Mouse (Mus musculus): Measurements from ENCODE around the gene Rfpl4.
A peak's percentile ranks its signal among the peaks of the same experiment; 100 is the strongest.
"Not testable (repeated sequence)": the region's sequence is repeated elsewhere in the genome, so short reads cannot be mapped to it uniquely, and the experiment has no call there.

Gene Rfpl4

GRCm38 (mm10) chr7:5080010-5080751, 36.6 kb downstream of the Rfpl4 start, which contains the start of gene Epn1:
Gene Epn1, plus strand, starts transcription at chr7:5080235.
- DNase-seq, result peak; percentile 98

- not testable (repeated sequence) for DNase-seq
These were observed 37.3 kb downstream of the Rfpl4 start for GRCm38 (mm10) chr7:5079365-5080009.

DNA sequence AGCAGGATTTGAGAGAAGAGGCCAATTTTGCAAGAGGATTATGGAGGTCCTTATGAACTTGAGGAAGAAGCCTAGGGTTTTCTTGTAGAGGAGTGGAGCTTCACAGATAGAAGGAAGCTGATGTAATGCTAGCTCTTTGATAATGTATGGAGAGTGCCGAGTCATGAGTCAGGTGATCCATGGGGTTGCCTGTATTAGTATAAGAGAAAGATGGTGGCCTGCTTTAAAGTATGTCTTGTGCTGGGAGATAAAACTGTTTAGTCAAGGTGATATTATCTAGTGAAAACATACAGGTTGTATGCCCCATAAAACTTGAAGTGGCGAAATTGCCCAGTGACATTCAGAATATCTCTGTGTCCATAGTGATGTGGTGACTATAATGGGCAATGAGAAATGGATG, 39.8 kb downstream of the Rfpl4 start:
- no peak for DNase-seq

DNA sequence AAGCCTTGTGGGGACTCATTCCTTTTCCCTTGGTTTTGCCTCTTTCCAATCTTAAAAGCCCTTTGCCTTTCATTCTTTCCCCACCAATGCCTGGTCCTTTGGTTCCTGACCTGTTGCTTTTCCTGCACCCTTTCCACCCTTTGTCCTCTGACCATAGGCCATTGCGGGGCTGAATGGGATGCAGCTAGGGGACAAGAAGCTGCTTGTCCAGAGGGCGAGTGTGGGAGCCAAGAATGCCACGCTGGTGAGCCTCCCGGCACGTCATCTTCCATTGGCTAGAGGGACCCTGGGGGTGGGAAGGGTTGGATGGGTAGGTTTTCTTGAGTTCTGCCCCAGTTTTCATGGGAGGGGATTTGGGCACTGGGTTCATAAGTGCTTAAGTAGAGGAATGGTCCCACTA, 41.8 kb downstream of the Rfpl4 start:
- no peak for DNase-seq

DNA sequence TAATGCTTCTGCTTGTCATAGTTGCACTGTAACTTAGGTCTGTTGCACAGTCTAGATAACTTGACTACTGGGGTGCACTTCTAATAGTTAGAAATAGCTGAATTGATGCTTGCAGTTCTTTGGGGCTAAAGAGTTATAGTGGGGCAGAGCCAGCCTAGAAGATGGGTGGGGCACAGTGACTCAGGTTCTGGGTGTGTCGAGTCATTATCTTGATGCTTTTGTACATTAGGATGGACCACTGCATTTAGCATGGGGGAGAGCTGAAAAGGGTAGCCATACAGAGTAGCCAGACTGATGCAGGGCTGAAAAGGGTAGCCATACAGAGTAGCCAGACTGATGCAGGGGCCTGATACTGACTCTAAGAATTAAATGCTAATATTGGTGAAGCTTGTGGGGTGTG, 43.2 kb downstream of the Rfpl4 start:
- no peak for DNase-seq

GRCm38 (mm10) chr7:5064886-5065285, 51.9 kb downstream of the Rfpl4 start:
- DNase-seq, result no peak

DNA sequence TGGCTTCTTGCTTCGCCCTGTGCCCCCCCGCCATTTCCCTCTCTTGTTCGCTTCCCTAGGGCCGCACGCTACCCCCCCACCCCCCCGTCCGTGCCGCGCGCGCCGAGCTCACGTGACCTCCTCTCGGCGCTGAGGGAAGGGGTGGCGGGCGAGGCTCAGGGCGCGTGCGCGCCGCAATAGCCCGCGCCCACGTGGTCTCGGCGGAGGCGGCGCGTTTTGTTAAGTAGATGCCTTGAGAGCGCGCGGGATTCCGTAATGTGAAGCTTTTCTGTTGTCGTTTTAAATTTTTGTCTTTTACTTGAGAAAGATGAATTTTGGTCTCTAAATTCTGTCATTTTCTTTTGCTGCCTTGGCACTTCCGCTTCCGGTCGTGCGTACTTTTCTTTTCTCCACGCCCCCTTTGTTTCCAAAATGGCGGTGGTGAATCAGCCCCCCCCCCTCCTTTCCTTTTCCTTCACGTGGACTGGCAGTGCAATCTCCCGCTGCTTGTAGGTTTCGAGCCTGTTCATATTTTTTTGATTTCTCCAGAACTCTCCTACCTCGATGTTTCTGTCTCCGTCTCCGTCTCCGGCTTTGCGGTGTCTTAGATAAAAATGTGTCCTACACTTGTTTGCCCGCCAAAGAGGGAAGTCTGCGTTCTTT, 54.3 kb downstream of the Rfpl4 start:
- DNase-seq, result peak in 1 of 2 experiments; percentile 74

- DNase-seq, result peak; percentile 97 to 99
These were observed 54.9 kb downstream of the Rfpl4 start, which contains the start of gene U2af2 for GRCm38 (mm10) chr7:5061774-5062359. Gene U2af2, plus strand, starts transcription at chr7:5062143.

DNA sequence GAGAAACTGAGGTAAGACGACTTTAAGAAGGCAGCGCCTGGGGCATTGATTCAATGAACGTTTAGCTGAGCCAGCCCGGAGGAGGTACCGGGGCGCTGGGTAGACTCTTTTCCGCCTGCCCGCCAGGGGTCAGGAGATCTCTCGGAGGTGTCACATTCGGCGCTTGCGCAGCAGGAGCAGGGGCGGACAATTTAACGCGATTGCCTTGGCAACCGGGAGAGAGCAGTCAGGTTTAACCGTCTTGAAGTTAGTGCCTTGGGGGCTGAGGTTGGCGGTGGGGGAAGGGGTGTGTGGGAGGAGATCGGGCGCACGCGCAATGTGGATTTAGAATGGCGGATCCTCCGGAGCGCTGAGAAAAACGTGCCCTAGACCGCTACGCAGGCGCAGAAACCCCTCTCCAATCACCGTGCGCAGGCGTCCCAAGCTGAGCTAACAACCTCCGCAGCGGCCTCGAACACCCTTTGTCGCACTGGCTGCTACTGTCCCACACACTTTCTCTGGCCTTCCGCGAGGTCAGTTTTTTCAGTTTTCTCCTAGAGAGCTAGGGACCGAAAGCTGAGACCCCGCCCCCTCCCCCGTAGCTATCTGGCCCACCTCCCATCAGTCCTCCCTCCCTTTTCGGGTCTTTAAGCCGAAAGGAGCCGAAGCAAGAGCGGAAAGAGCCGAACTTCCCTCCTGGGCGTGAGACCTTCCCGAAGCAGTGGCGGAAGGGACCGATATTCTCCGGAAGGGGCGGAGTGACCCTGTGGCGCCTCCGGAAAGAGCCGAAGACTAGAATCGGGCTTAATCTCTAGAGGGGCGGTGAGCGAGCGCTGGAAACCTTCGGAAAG, 55.6 kb downstream of the Rfpl4 start:
- DNase-seq, result peak; percentile 100

GRCm38 (mm10) chr7:5060239-5060731, 56.5 kb downstream of the Rfpl4 start:
- peak; percentile 93 to 95 for DNase-seq

Measured in cerebellum, postnatal 14 days (tissue).